Mouse (Mus musculus) retina, postnatal 7 days (tissue): ENCODE data around the gene Ttc39b.
A peak's percentile ranks its signal among the peaks of the same experiment; 100 is the strongest.

Source experiments
- DNase-seq: peaks from one replicate; pipeline ENCODE4 v3.0.0-alpha.2; 2012; ENCODE audit warnings: low read depth, low spot score

Ttc39b gene

DNA sequence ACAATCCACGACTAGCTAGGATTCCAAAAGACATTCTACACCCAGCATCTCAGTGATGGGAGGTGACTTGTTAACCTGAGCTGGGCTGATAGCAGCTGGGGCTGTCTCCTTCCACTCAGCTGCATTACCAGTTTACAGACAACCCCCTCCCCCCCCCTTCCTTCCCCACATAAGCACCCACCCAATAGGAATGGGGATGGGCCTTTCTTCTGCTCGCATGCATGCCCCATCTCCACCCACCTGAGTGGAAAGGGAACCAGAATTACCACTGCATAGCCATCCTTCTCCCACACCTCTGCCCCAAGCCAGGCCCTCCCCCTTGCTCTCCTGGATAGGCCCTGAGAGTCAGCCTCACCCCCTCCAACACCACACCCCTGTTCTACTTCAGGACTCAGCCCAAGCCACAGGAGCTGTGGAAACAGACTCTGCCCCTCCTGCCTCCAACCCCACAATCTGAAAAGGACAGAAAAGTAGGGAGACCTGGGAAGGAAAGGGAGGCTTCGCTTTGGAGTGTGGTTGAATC lies 6.2 kb downstream of the Ttc39b start:
- DNase-seq = no peak

DNA sequence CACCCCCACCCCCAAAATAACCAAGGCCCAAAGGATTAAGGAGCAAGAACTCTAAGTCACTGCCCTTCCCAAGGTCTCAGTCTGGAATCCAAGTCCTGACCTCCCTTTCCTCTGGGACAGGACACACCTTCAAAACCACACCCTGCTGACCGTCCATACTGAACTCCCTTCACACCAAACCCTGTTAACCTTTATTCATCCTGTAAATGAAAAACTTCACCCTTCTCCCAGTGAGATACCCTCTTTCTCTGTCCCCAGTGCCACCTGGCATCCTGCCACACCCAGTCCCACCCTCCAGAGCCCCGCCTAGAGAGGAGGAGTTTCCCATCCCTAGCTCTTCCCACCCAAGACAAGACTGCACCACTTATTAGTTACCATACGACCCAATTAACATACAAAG lies 7.3 kb downstream of the Ttc39b start:
- no peak for DNase-seq

GRCm38 (mm10) chr4:83315930-83316329 lies 8.1 kb downstream of the Ttc39b start:
- no peak for DNase-seq

GRCm38 (mm10) chr4:83314922-83315881 lies 8.9 kb downstream of the Ttc39b start:
- DNase-seq = no peak

GRCm38 (mm10) chr4:83314261-83314793 lies 9.7 kb downstream of the Ttc39b start:
- DNase-seq = no peak

GRCm38 (mm10) chr4:83312336-83312735 lies 11.7 kb downstream of the Ttc39b start:
- no peak for DNase-seq

- DNase-seq = no peak
Measured at GRCm38 (mm10) chr4:83311481-83311880, 12.6 kb downstream of the Ttc39b start.

GRCm38 (mm10) chr4:83310990-83311389 lies 13.1 kb downstream of the Ttc39b start:
- no peak for DNase-seq

- DNase-seq = no peak
Measured at GRCm38 (mm10) chr4:83308914-83309313, 15.1 kb downstream of the Ttc39b start.

DNA sequence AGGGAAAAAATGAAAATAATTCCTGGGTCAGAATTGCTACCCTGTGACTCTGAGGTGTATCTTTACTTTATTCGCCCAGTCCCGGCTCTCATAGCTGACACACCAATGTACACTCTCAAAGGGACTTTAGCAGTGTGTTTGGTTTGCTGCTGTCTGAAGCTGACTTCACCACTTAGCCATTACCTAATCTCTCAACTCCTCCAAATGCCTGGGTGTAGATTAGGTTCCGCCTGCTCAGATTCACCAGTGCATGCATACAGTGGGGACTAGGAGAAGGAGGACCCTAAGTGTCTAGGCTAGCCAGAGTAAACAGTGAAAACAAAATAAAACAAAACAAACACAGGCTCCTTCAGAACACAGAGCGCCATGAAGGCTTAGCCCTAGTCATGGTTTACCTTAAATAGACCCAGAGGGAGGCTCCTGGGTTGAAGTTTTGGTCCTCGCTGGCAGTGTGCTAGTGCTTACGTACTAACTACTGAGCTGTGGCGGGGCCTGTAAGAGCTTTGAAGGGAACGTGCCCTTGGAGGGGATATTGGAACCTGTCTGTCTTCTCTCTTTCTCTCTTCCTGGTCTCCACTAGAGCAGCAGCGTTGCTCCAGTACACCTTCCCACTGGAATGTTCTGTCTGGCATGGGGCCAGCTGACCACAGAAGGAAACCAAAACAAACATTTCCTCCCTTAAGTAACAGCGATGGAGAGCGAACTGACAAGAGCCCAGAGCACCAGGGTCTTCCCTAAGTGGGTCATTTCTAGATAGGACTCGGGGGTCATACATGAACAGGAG lies 16.2 kb downstream of the Ttc39b start:
- no peak for DNase-seq

- DNase-seq = no peak
Measured at GRCm38 (mm10) chr4:83306879-83307278, 17.2 kb downstream of the Ttc39b start.

DNA sequence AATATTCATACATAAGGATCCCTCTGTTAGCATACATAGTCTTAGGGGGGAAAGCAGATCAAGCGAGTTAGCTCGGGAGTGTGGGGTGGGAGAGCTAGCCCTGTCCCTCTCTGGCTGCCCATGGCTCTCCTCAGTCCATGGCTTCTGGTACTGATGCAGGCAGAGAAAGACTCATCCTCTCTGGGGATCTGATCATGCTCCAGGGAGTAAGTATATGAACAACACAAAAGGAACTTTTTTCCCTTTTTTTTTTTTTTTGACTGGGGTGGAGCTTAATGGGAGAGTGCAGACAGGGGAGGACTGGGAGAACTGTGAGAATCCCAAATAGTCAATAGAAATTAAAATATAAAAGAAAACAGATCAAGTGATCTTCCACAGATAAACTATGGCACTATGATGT lies 19.0 kb downstream of the Ttc39b start:
- no peak for DNase-seq

DNA sequence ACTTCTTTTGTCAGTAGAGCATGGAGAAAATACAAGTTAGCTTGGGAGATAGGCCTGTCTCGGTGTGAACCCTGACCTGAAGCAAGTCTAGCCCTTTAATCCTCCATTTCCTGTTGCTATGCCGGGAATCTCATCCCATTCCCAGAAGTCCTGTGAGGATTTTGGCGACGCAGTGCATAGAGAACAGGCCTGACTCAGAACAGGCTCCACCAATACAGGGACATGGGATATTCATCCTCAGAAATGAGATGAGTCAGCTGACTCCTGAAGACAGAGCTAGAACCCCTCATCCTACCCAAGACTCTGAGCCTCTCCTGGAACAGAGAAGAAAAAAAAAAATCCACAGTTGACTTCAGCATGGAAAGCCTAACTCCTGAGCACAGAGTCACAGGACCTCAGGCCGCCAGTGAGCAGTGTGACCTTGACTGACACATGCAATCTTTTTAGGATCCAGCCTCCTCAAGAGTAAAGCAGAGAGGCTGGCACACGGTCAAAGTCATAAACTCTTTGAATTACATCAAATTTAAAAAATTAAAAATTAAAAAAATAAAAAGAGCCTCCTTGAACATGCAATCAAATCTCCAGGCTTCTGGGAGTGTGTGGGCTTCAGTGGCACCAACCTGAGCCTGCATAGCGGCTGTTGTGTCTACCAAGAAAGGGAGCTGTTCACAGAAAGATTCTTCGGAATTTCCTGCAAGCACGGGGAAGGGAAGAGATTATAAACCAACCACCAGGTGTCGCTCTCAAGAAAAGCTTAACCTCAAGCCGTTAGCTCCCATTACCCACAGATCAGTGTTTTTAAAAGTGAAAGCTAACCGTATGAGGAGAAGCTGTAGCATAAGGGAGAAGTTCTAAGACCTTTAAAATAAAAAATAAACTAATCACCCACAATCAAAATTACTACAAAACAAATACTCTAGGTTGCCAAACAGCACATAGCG lies 20.9 kb downstream of the Ttc39b start:
- DNase-seq = peak; percentile 69

- no peak for DNase-seq
Measured at GRCm38 (mm10) chr4:83302123-83302737, 21.8 kb downstream of the Ttc39b start.

GRCm38 (mm10) chr4:83301713-83302112 lies 22.3 kb downstream of the Ttc39b start:
- no peak for DNase-seq

DNA sequence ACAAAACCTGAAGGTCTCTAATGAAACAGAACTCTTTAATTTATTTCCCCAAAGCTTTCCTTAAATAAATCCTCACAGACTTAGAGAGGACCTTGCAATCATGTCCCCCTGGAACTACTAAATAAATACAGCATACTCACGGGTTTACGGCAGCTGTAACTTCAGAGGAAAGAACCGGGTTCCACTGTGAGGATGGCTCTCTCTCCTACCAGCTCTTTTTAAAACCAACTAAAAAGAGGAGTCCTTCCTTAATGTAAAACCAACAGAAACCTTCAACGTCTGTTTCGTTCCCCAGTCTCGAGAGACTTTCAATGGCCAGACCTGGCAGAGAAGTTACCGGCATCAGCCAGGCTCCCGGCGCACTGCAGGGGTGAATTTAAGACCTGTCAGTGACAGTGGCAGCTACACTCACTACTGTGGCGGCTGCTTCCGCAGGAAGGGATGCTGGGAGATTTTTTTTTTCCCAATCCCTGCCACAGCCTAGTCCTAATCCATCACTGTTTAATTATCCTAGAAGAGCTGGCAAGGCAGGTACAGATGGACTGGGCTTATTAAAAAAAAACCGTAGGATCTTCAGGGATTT lies 39.2 kb downstream of the Ttc39b start:
- DNase-seq = peak; percentile 43

- DNase-seq = peak; percentile 27
Measured at GRCm38 (mm10) chr4:83283973-83284767, 39.9 kb downstream of the Ttc39b start.

DNA sequence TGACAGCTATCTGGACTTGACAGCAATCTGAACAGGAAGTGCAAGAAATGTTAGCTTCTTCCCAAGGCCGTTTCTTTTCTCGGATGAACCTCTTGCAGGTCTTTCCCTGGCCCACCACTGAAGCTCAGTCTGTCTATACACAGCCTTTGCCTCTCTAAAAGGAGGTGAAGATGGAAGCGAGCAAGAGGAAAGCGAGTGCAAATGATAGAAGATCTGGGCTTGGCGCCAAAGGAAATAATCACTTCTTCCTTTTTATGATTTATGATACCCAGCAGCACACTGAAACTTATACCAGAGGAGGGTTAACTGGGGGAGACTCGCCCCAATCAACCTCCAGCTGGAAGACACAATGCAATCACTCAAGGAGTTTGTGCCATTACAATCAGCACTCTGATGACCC lies 41.6 kb downstream of the Ttc39b start:
- DNase-seq = no peak

GRCm38 (mm10) chr4:83279236-83279635 lies 44.8 kb downstream of the Ttc39b start:
- DNase-seq = no peak
